ENCODE assay signal across 21 mouse cellular contexts in genomic region chr13:52288400-52288799, GRCm38 (mm10).
DNase-seq lines count a peak whose midpoint lies in the region; ATAC-seq lines count a peak whose summit lies in the region.
"Had no signal": no experiment of that assay in that cellular context is flagged by ENCODE, and none has a peak within 500 bp of the region (broad histone marks: within the 10 kb centered on the region; RNA-seq: fewer than 3 reads in every experiment).

No protein-coding gene starts in this region.

- H3K9me3 ChIP-seq in hindbrain, embryonic 14.5 days (ENCODE audit: control insufficient read depth, low read length) = no peaks in the 10 kb centered on the region
- H3K9me3 ChIP-seq in hindbrain, embryonic 11.5 days (ENCODE audit: control insufficient read depth, low read length) = no peaks in the 10 kb centered on the region
- H3K9me3 ChIP-seq in neural tube, embryonic 14.5 days (ENCODE audit: control insufficient read depth, low read length) = no peaks in the 10 kb centered on the region
- H3K9me3 ChIP-seq: embryonic facial prominence, embryonic 12.5 days; forebrain, embryonic 13.5 days; heart, embryonic 13.5 days; hindbrain, embryonic 15.5 days; intestine, embryonic 15.5 days had no signal

- H3K36me3 ChIP-seq in hindbrain, embryonic 14.5 days (replicated peaks; ENCODE audit: control insufficient read depth, insufficient read depth) = no peaks in the 10 kb centered on the region
- H3K36me3 ChIP-seq in hindbrain, embryonic 11.5 days (ENCODE audit: control insufficient read depth, insufficient read depth, low read length) = no peaks in the 10 kb centered on the region
- no peaks in the 10 kb centered on the region for H3K36me3 ChIP-seq in neural tube, embryonic 14.5 days (ENCODE audit: control insufficient read depth, insufficient read depth, low read length)
- H3K36me3 ChIP-seq: embryonic facial prominence, embryonic 12.5 days; G1E; heart, embryonic 13.5 days; hindbrain, embryonic 15.5 days; intestine, embryonic 15.5 days had no signal

- no peak overlapping the region for H3K9ac ChIP-seq in hindbrain, embryonic 14.5 days
- no peak overlapping the region for H3K9ac ChIP-seq in hindbrain, embryonic 11.5 days (ENCODE audit: low read depth, low read length)
- H3K9ac ChIP-seq in neural tube, embryonic 14.5 days (replicated peaks; ENCODE audit: low read depth, low read length) = no peak overlapping the region
- H3K9ac ChIP-seq: embryonic facial prominence, embryonic 12.5 days; forebrain, embryonic 13.5 days; heart, embryonic 13.5 days; hindbrain, embryonic 15.5 days; intestine, embryonic 15.5 days had no signal

- no peaks in the 10 kb centered on the region for H3K27me3 ChIP-seq in hindbrain, embryonic 14.5 days (ENCODE audit: control insufficient read depth, insufficient read depth, low read length)
- no peaks in the 10 kb centered on the region for H3K27me3 ChIP-seq in hindbrain, embryonic 11.5 days (ENCODE audit: control insufficient read depth, insufficient read depth, low read length)
- H3K27me3 ChIP-seq in neural tube, embryonic 14.5 days (ENCODE audit: control insufficient read depth, insufficient read depth, low read length) = no peaks in the 10 kb centered on the region
- H3K27me3 ChIP-seq: embryonic facial prominence, embryonic 12.5 days; forebrain, embryonic 13.5 days; heart, embryonic 13.5 days; intestine, embryonic 15.5 days had no signal

- H3K27ac ChIP-seq in hindbrain, embryonic 14.5 days = 0 out of 2 replicates have a peak overlapping the region, but pooled peaks have one; percentile 26
- no peak overlapping the region for H3K27ac ChIP-seq in hindbrain, embryonic 11.5 days (ENCODE audit: low read depth, low read length)
- H3K27ac ChIP-seq in neural tube, embryonic 14.5 days (ENCODE audit: low read depth, low read length) = 0 out of 2 replicates have a peak overlapping the region, but pooled peaks have one; percentile 10
- H3K27ac ChIP-seq: embryonic facial prominence, embryonic 12.5 days; forebrain, embryonic 13.5 days; heart, embryonic 13.5 days; intestine, embryonic 15.5 days had no signal

- H3K4me1 ChIP-seq in hindbrain, embryonic 14.5 days (replicated peaks; ENCODE audit: control insufficient read depth, insufficient read depth, low read length) = no peaks in the 10 kb centered on the region
- no peaks in the 10 kb centered on the region for H3K4me1 ChIP-seq in hindbrain, embryonic 11.5 days (replicated peaks; ENCODE audit: control insufficient read depth, insufficient read depth, low read length)
- H3K4me1 ChIP-seq in neural tube, embryonic 14.5 days (ENCODE audit: control insufficient read depth, insufficient read depth, low read length) = no peaks in the 10 kb centered on the region
- H3K4me1 ChIP-seq: embryonic facial prominence, embryonic 12.5 days; forebrain, embryonic 13.5 days; intestine, embryonic 15.5 days had no signal

- 46% methylated on average over 6 of the region's 6 CpGs for WGBS in hindbrain, embryonic 14.5 days
- 51% methylated on average over 6 of the region's 6 CpGs for WGBS in hindbrain, embryonic 11.5 days
- 10% methylated on average over 6 of the region's 6 CpGs for WGBS in neural tube, embryonic 14.5 days

- no peak overlapping the region for H3K4me2 ChIP-seq in hindbrain, embryonic 14.5 days (replicated peaks)
- H3K4me2 ChIP-seq in hindbrain, embryonic 11.5 days (replicated peaks; ENCODE audit: low read depth, low read length) = no peak overlapping the region
- no peak overlapping the region for H3K4me2 ChIP-seq in neural tube, embryonic 14.5 days (ENCODE audit: low read depth, low read length)
- H3K4me2 ChIP-seq: embryonic facial prominence, embryonic 12.5 days; forebrain, embryonic 13.5 days; heart, embryonic 13.5 days; hindbrain, embryonic 15.5 days; intestine, embryonic 15.5 days had no signal

- H3K4me3 ChIP-seq in hindbrain, embryonic 14.5 days (replicated peaks; ENCODE audit: low read length) = no peak overlapping the region
- no peak overlapping the region for H3K4me3 ChIP-seq in hindbrain, embryonic 11.5 days (ENCODE audit: low read depth, low read length)
- no peak overlapping the region for H3K4me3 ChIP-seq in neural tube, embryonic 14.5 days (ENCODE audit: low read depth, low read length)
- H3K4me3 ChIP-seq: embryonic facial prominence, embryonic 12.5 days; forebrain, embryonic 13.5 days; heart, embryonic 13.5 days; hindbrain, embryonic 15.5 days; intestine, embryonic 15.5 days had no signal

- no peak for ATAC-seq in hindbrain, embryonic 14.5 days (ENCODE audit: low FRiP score)
- no peak for ATAC-seq in hindbrain, embryonic 11.5 days (ENCODE audit: low FRiP score)
- no peak for ATAC-seq in neural tube, embryonic 14.5 days (ENCODE audit: low read depth)
- ATAC-seq: CD4-positive, CD25-positive, alpha-beta regulatory T cell, adult 4 months; forebrain, embryonic 13.5 days; intestine, embryonic 15.5 days had no signal

- peak; percentile 27 for DNase-seq in embryo, embryonic 10 days (ENCODE audit: low spot score)
- no peak for DNase-seq in embryo, embryonic 9.5 days (ENCODE audit: extremely low spot score)
- DNase-seq in hindbrain, embryonic 14.5 days (ENCODE audit: low spot score) = no peak
- DNase-seq in hindbrain, embryonic 11.5 days (ENCODE audit: low spot score) = no peak
- no peak for DNase-seq in neural tube, embryonic 10.5 days (ENCODE audit: extremely low spot score, low spot score)
- DNase-seq in frontal cortex, postnatal 14 days (ENCODE audit: low spot score in 2 of 2) = no peak
- DNase-seq: adrenal gland, postnatal 10 days; B cell, adult 2 months; cerebellum, adult 11-12 months; cerebellum, adult 9-10 months; cerebellum, postnatal 25 days; gastrocnemius, postnatal 36 days; heart, postnatal 36 days had no signal
